Mouse (Mus musculus): ENCODE measurements at regions not wholly inside any gene's neighbourhood (a gene's known extent, or its start where the extent isn't known, plus 50 kb on each side); places are given as distances from the start of the nearest gene placed in this dataset.

DNA sequence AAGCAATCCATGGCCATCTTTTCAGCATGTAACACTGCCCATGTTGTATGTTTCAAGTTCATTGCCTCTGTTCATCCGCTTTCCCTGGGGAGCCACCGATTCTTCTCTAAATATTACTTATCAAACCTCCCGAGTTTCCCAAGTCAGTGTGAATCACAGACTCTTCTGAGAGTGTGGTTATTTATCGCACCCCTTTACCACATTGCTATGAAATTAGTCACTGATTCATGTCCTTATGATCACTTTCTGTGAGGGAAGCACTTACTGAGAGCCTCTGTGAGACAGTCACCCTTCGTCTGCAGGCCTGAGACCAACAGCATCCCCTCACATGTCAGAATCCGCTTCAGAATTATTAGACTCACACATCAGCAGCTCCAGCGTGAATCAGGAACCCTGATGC lies 147.8 kb upstream of the 4930412O13Rik start:
- no peak for TF ChIP-seq TCF12 (IDR thresholded peaks at IDR 0.05; ENCODE audit: low read depth, low read length)
- no peak for TF ChIP-seq MXI1 (IDR thresholded peaks at IDR 0.05; ENCODE audit: low read depth, low read length)
- no peak for TF ChIP-seq POLR2A (IDR thresholded peaks at IDR 0.05; ENCODE audit: low read depth, low read length)
- no peak for TF ChIP-seq EP300 (IDR thresholded peaks at IDR 0.05; ENCODE audit: low read length)
- no peak for TF ChIP-seq CTCF (conservative IDR thresholded peaks at IDR 0.05 in 1 of 2, IDR thresholded peaks at IDR 0.05 in 1 of 2; ENCODE audit: low read depth in 2 of 2, low read length in 2 of 2)
- TF ChIP-seq TBP (conservative IDR thresholded peaks at IDR 0.05; ENCODE audit: low read depth, low read length): no peak
